Comparison of ENCODE assay signal across 26 mouse cellular contexts in the genomic region with DNA sequence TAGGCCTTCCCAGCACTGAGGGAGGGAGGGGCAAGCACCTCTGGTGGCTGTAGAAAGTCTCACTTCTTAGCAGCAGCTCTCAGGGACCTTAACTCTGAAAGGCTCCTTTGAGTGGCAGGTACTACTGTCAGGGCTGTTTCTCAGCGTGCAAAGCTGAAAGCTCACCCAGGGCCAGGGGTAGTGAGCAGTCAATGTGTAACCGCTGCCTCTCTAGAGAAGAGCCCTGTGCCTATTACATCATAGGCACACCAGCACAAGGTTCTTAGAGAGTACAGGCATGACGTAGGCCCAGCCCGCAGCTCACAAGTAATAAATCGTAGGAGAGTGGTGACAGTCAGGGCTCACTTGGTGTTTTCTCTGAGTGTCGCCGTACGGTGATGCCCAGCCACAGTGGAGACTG.
DNase-seq lines count a peak whose midpoint lies in the region; ATAC-seq and TF ChIP-seq lines count a peak whose summit lies in the region.
"Had no signal": no experiment of that assay in that cellular context is flagged by ENCODE, and none has a peak within 500 bp of the region (broad histone marks: within the 10 kb centered on the region; RNA-seq: fewer than 3 reads in every experiment).

No protein-coding gene starts in this region.

- H3K4me1 ChIP-seq in heart, embryonic 14.5 days (ENCODE audit: control insufficient read depth in 2 of 2, insufficient read depth in 2 of 2, low read length in 2 of 2) = peaks cover 2 to 4% of the 10 kb centered on the region in 2 experiments; a peak in 1 of 4 replicates
- no peaks in the 10 kb centered on the region for H3K4me1 ChIP-seq in kidney, embryonic 15.5 days
- no peaks in the 10 kb centered on the region for H3K4me1 ChIP-seq in kidney, embryonic 14.5 days (ENCODE audit: control insufficient read depth, insufficient read depth, low read length)
- no peaks in the 10 kb centered on the region for H3K4me1 ChIP-seq in lung, postnatal 0 days (ENCODE audit: insufficient read depth, low read depth, low read length)
- H3K4me1 ChIP-seq in limb, embryonic 13.5 days = peaks cover 13% of the 10 kb centered on the region
- H3K4me1 ChIP-seq in stomach, postnatal 0 days (replicated peaks; ENCODE audit: control insufficient read depth, insufficient read depth) = no peaks in the 10 kb centered on the region

- ATAC-seq in heart, embryonic 14.5 days (ENCODE audit: insufficient number of reproducible peaks, insufficient read depth, low FRiP score, low read depth) = peak; percentile 23; the same call in 1 of the 2 replicates
- ATAC-seq in kidney, embryonic 15.5 days (replicated peaks; ENCODE audit: low FRiP score) = peak; percentile 60; the same call in 1 of the 2 replicates
- ATAC-seq in kidney, embryonic 14.5 days (ENCODE audit: low FRiP score, low TSS enrichment) = no peak
- ATAC-seq in lung, postnatal 0 days = peak; percentile 35; the same call in 1 of the 2 replicates
- ATAC-seq in limb, embryonic 13.5 days (ENCODE audit: low FRiP score, low read depth) = peak; percentile 59
- ATAC-seq in stomach, postnatal 0 days (ENCODE audit: low FRiP score, low TSS enrichment) = no peak
- ATAC-seq: CD4-positive, CD25-positive, alpha-beta regulatory T cell, adult 4 months; forebrain, embryonic 14.5 days had no signal

- H3K4me3 ChIP-seq in heart, embryonic 14.5 days (ENCODE audit: control insufficient read depth in 1 of 2, insufficient read depth in 1 of 2, low read depth in 1 of 2, low read length in 2 of 2) = no peak overlapping the region
- H3K4me3 ChIP-seq in kidney, embryonic 15.5 days (replicated peaks) = no peak overlapping the region
- H3K4me3 ChIP-seq in kidney, embryonic 14.5 days (ENCODE audit: low read length) = no peak overlapping the region
- H3K4me3 ChIP-seq in lung, postnatal 0 days (ENCODE audit: low read depth, low read length) = no peak overlapping the region
- H3K4me3 ChIP-seq in limb, embryonic 13.5 days = no peak overlapping the region
- no peak overlapping the region for H3K4me3 ChIP-seq in stomach, postnatal 0 days (ENCODE audit: low read depth, low read length)
- H3K4me3 ChIP-seq: embryonic facial prominence, embryonic 15.5 days; erythroblast, embryonic 14.5 days; forebrain, embryonic 10.5 days; gastrocnemius, adult 2 months; heart, embryonic 10.5 days; heart, embryonic 15.5 days had no signal

- DNase-seq in heart, adult 8-10 months (ENCODE audit: low spot score) = no peak
- no peak for DNase-seq in lung, postnatal 0 days (ENCODE audit: low spot score)
- DNase-seq in lung, postnatal 36 days = no peak
- no peak for DNase-seq in stomach, postnatal 0 days (ENCODE audit: low spot score)
- DNase-seq: adrenal gland, postnatal 10 days; B cell, adult 2 months; cerebellum, adult 11 months; cerebellum, adult 8-10 months; cerebellum, postnatal 14 days; embryo, embryonic 11 days; gastrocnemius, adult 2 months; gastrocnemius, postnatal 36 days; heart, adult 11 months; heart, postnatal 14 days had no signal

- 72% methylated on average over 8 of the region's 8 CpGs for WGBS in heart, embryonic 14.5 days
- WGBS in kidney, embryonic 15.5 days = 71% methylated on average over 8 of the region's 8 CpGs
- 68% methylated on average over 8 of the region's 8 CpGs for WGBS in kidney, embryonic 14.5 days
- 73% methylated on average over 8 of the region's 8 CpGs for WGBS in lung, postnatal 0 days
- WGBS in limb, embryonic 13.5 days = 57% methylated on average over 8 of the region's 8 CpGs
- WGBS in stomach, postnatal 0 days = 86% methylated on average over 8 of the region's 8 CpGs

- no peak overlapping the region for H3K9ac ChIP-seq in heart, embryonic 14.5 days (ENCODE audit: low read length)
- no peak overlapping the region for H3K9ac ChIP-seq in kidney, embryonic 15.5 days
- no peak overlapping the region for H3K9ac ChIP-seq in kidney, embryonic 14.5 days (ENCODE audit: low read depth, low read length)
- no peak overlapping the region for H3K9ac ChIP-seq in lung, postnatal 0 days (replicated peaks; ENCODE audit: low read depth)
- H3K9ac ChIP-seq in limb, embryonic 13.5 days = no peak overlapping the region
- no peak overlapping the region for H3K9ac ChIP-seq in stomach, postnatal 0 days (ENCODE audit: low read length)
- H3K9ac ChIP-seq: embryonic facial prominence, embryonic 15.5 days; heart, embryonic 15.5 days had no signal

- H3K9me3 ChIP-seq in heart, embryonic 14.5 days (ENCODE audit: control insufficient read depth, low read length) = no peaks in the 10 kb centered on the region
- H3K9me3 ChIP-seq in kidney, embryonic 15.5 days (replicated peaks) = no peaks in the 10 kb centered on the region
- no peaks in the 10 kb centered on the region; the same call in 1 of the 2 replicates for H3K9me3 ChIP-seq in kidney, embryonic 14.5 days (ENCODE audit: control insufficient read depth, low read length)
- H3K9me3 ChIP-seq in lung, postnatal 0 days (ENCODE audit: low read length) = no peaks in the 10 kb centered on the region
- no peaks in the 10 kb centered on the region for H3K9me3 ChIP-seq in limb, embryonic 13.5 days
- H3K9me3 ChIP-seq in stomach, postnatal 0 days (ENCODE audit: control insufficient read depth, low read length) = no peaks in the 10 kb centered on the region
- H3K9me3 ChIP-seq: embryonic facial prominence, embryonic 15.5 days; forebrain, embryonic 10.5 days; heart, embryonic 10.5 days; heart, embryonic 15.5 days had no signal

- no peak for TF ChIP-seq CTCF in lung, postnatal 0 days (IDR thresholded peaks at IDR 0.05)
- TF ChIP-seq CTCF in stomach, postnatal 0 days (IDR thresholded peaks at IDR 0.05; ENCODE audit: low read depth) = no peak

- no peak for TF ChIP-seq EP300 in lung, postnatal 0 days (IDR thresholded peaks at IDR 0.05)
- TF ChIP-seq EP300 in stomach, postnatal 0 days (optimal IDR thresholded peaks at IDR 0.05) = no peak

- no peak overlapping the region for H3K4me2 ChIP-seq in heart, embryonic 14.5 days (ENCODE audit: low read length)
- no peak overlapping the region for H3K4me2 ChIP-seq in kidney, embryonic 15.5 days
- no peak overlapping the region for H3K4me2 ChIP-seq in kidney, embryonic 14.5 days (replicated peaks; ENCODE audit: low read depth, low read length)
- H3K4me2 ChIP-seq in lung, postnatal 0 days (replicated peaks; ENCODE audit: low read depth, low read length) = no peak overlapping the region
- H3K4me2 ChIP-seq in limb, embryonic 13.5 days (replicated peaks) = no peak overlapping the region
- H3K4me2 ChIP-seq in stomach, postnatal 0 days (replicated peaks; ENCODE audit: low read depth) = no peak overlapping the region
- H3K4me2 ChIP-seq: embryonic facial prominence, embryonic 15.5 days; heart, embryonic 15.5 days had no signal

- no peaks in the 10 kb centered on the region for H3K27me3 ChIP-seq in heart, embryonic 14.5 days (ENCODE audit: control insufficient read depth, insufficient read depth, low read length)
- no peaks in the 10 kb centered on the region for H3K27me3 ChIP-seq in kidney, embryonic 15.5 days
- H3K27me3 ChIP-seq in kidney, embryonic 14.5 days (ENCODE audit: control insufficient read depth, insufficient read depth, low read length) = no peaks in the 10 kb centered on the region
- no peaks in the 10 kb centered on the region for H3K27me3 ChIP-seq in lung, postnatal 0 days (replicated peaks; ENCODE audit: insufficient read depth, low read length)
- H3K27me3 ChIP-seq in limb, embryonic 13.5 days = peaks cover 19% of the 10 kb centered on the region
- no peaks in the 10 kb centered on the region for H3K27me3 ChIP-seq in stomach, postnatal 0 days (ENCODE audit: control insufficient read depth, insufficient read depth, low read length)
- H3K27me3 ChIP-seq: heart, embryonic 15.5 days had no signal

- H3K27ac ChIP-seq in heart, embryonic 14.5 days (replicated peaks in 1 of 2; ENCODE audit: control insufficient read depth in 1 of 2, insufficient read depth in 1 of 2, low read depth in 2 of 2, low read length in 2 of 2) = no peak overlapping the region
- H3K27ac ChIP-seq in kidney, embryonic 15.5 days = no peak overlapping the region
- no peak overlapping the region for H3K27ac ChIP-seq in kidney, embryonic 14.5 days (ENCODE audit: low read depth, low read length)
- H3K27ac ChIP-seq in lung, postnatal 0 days (ENCODE audit: low read length) = no peak overlapping the region
- H3K27ac ChIP-seq in limb, embryonic 13.5 days = no peak overlapping the region
- no peak overlapping the region for H3K27ac ChIP-seq in stomach, postnatal 0 days (replicated peaks)
- H3K27ac ChIP-seq: embryonic facial prominence, embryonic 15.5 days; forebrain, embryonic 10.5 days; gastrocnemius, adult 2 months; heart, embryonic 15.5 days had no signal

- H3K36me3 ChIP-seq in heart, embryonic 14.5 days (ENCODE audit: control insufficient read depth, insufficient read depth, low read length) = no peaks in the 10 kb centered on the region
- no peaks in the 10 kb centered on the region for H3K36me3 ChIP-seq in kidney, embryonic 15.5 days
- no peaks in the 10 kb centered on the region for H3K36me3 ChIP-seq in kidney, embryonic 14.5 days (ENCODE audit: control insufficient read depth, insufficient read depth, low read length)
- no peaks in the 10 kb centered on the region for H3K36me3 ChIP-seq in lung, postnatal 0 days (ENCODE audit: insufficient read depth, low read length)
- H3K36me3 ChIP-seq in limb, embryonic 13.5 days = no peaks in the 10 kb centered on the region
- H3K36me3 ChIP-seq in stomach, postnatal 0 days (ENCODE audit: control insufficient read depth, insufficient read depth, low read length) = no peaks in the 10 kb centered on the region
- H3K36me3 ChIP-seq: embryonic facial prominence, embryonic 15.5 days; forebrain, embryonic 10.5 days; G1E; heart, embryonic 10.5 days; heart, embryonic 15.5 days had no signal

Comparison
In these comparisons a context has a peak if more than half of its experiments do, and no peak if none do; other contexts are left out.
1. ATAC-seq: peak in heart, embryonic 14.5 days (single experiment), kidney, embryonic 15.5 days (single experiment), lung, postnatal 0 days (single experiment) and limb, embryonic 13.5 days (single experiment); none in kidney, embryonic 14.5 days (single experiment) and stomach, postnatal 0 days (single experiment).